Mouse (Mus musculus): ENCODE results near the gene Csrp2.

Csrp2 gene

GRCm38 (mm10) chr10:110971044-110971443 is 51.5 kb downstream of the Csrp2 start:
- no peak for DNase-seq (ENCODE audit: low spot score in 2 of 2)

GRCm38 (mm10) chr10:110971483-110971882 is 51.9 kb downstream of the Csrp2 start:
- no peak for DNase-seq (ENCODE audit: low spot score in 2 of 2)

DNA sequence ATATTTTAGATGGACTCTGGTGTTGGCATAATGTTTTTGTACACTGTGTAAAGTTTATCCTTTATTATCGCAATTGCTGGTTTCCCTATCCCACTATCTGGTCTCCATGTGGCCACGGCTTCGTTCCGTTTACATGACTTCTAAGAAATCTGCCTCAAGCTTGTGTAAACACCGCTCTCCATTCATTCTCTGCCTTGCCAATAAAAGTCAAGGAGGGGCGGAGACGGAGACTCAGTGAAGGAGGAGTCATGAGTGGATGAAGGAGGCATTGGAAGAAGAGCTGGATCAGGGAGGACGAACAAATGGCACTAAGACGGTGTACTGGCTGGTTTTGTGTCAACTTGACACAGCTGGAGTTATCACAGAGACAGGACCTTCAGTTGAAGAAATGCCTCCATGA is 52.4 kb downstream of the Csrp2 start:
- no peak for DNase-seq (ENCODE audit: low spot score in 2 of 2)

GRCm38 (mm10) chr10:110974463-110974862 is 54.9 kb downstream of the Csrp2 start:
- DNase-seq (ENCODE audit: low spot score in 2 of 2): no peak

GRCm38 (mm10) chr10:110974885-110975284 is 55.3 kb downstream of the Csrp2 start:
- no peak for DNase-seq (ENCODE audit: low spot score in 2 of 2)

GRCm38 (mm10) chr10:110976046-110976445 is 56.5 kb downstream of the Csrp2 start:
- DNase-seq (ENCODE audit: low spot score in 2 of 2): peak in 1 of 2 experiments; percentile 24

DNA sequence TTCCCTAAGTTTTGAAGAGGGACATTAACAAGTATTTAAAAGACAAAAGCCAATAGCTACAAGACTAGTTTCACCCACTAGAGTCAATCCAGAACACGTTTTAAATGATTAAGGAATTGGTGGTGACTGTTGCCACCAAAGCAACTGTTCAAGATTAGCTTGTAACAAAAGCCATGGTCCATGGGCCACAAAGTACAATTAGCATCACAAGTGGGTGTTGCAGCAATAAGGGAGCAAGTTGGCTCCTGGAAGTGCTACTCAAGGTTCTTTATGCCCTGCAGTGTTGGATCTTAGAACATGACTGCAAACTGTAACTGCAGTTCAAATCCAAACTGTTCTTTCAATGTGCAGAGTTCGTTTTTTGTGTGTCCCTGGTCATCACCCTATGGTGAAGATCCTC is 57.8 kb downstream of the Csrp2 start:
- DNase-seq (ENCODE audit: low spot score in 2 of 2): no peak

GRCm38 (mm10) chr10:110979431-110979830 is 59.8 kb downstream of the Csrp2 start:
- no peak for DNase-seq (ENCODE audit: low spot score in 2 of 2)

DNA sequence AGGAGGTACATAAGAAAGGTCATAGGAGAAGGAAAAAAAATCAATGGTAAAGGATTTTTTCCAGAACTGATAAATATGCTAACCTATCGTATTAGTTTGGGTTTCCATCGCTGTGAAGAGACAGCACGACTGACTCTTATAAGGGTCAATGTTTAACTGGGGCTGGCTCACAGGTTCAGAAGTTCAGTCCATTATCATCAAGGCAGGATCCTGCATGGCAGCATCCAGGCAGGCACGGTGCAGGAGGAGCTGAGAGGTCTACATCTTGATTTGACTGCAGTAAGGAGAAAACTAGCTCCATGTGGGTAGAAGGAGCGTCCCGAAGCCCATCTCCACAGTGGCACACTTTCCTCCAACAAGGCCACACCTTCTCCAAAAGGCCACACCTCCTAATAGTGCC is 60.9 kb downstream of the Csrp2 start:
- DNase-seq (ENCODE audit: low spot score in 2 of 2): no peak

DNA sequence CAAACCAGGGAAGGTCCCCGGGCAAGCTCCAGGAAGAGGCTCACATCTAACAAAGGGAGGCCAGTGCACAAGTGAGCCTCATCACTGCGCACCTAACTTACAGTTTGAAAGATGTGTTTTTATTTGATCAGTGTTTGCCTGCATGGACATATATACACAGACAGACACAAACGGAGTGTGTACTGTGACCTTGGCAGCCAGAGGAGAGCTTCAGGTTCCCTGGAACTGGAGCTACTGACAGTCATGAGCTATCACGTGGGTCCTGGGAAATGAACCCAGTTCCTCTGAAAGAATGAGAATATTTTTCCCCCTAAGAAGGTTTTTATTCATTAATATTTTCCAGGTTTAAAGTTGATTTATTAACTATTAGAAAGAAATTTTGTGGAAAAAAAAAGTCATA is 63.2 kb downstream of the Csrp2 start:
- no peak for DNase-seq (ENCODE audit: low spot score in 2 of 2)

DNA sequence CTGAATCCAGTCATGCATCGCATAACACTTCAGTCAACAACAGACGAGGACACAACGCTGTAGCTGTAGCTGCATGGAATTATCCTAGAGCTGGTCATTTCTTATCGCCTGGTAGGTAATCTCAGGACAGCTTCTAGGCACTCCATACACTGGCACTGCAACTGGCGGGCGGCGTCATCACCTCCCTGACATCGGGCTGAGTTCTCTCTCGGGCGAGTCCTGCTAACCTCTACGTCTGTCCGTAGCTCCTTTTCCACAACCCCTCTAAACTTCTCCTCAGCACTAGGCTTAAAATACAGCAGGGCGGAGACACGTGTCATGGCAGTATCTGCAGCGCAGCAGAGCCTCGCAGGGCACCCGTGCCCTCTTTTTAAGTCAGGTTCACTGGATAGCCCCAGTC is 67.1 kb downstream of the Csrp2 start:
- DNase-seq (ENCODE audit: low spot score in 2 of 2): no peak

Measured in urinary bladder, postnatal 36 days (tissue).